Mouse (Mus musculus): ENCODE results near the gene 4933406M09Rik. TPM values are rescaled to one million over a fixed set of nuclear protein-coding genes. Genes with fewer than 3 reads are reported as not detected.

4933406M09Rik gene
- polyA plus RNA-seq (2014; fragmentation: Nextera tagmentation; extraction: Ambion mirVana), result not detected in 2 replicates

- no peak within 1 kb of the TSS for H3K4me2 ChIP-seq (replicated peaks; ENCODE audit: low read depth, low read length)
- no peak within 1 kb of the TSS for H3K9ac ChIP-seq (ENCODE audit: low read depth, low read length)
- ATAC-seq (ENCODE audit: low FRiP score, low TSS enrichment), result no peak
- 100% methylated on average over 1 of the region's 1 CpGs for WGBS
- no peaks in the 10 kb centered on the region for H3K4me1 ChIP-seq (ENCODE audit: control insufficient read depth, insufficient read depth, low read length)
- no peaks in the 10 kb centered on the region for H3K27me3 ChIP-seq (ENCODE audit: control insufficient read depth, insufficient read depth, low read length)
- H3K4me3 ChIP-seq (ENCODE audit: low read length), result no peak within 1 kb of the TSS
- H3K27ac ChIP-seq (ENCODE audit: low read depth, low read length), result no peak within 1 kb of the TSS
- no peaks in the 10 kb centered on the region for H3K36me3 ChIP-seq (ENCODE audit: control insufficient read depth, insufficient read depth, low read length)
- H3K9me3 ChIP-seq (ENCODE audit: control insufficient read depth, low read length), result no peaks in the 10 kb centered on the region
These were observed at the start of gene 4933406M09Rik for GRCm38 (mm10) chr1:134385666-134386065. TSS of gene 4933406M09Rik (plus strand) at chr1:134385940.

- 0 out of 2 replicates have a peak, but pooled peaks cover 3% of the 10 kb centered on the region for H3K4me1 ChIP-seq (ENCODE audit: control insufficient read depth, insufficient read depth, low read length)
- no peak overlapping the region for H3K9ac ChIP-seq (ENCODE audit: low read depth, low read length)
- 71% methylated on average over 11 of the region's 11 CpGs for WGBS
- H3K9me3 ChIP-seq (ENCODE audit: control insufficient read depth, low read length), result no peaks in the 10 kb centered on the region
- H3K4me2 ChIP-seq (replicated peaks; ENCODE audit: low read depth, low read length), result no peak overlapping the region
- no peak overlapping the region for H3K27ac ChIP-seq (ENCODE audit: low read depth, low read length)
- no peak for ATAC-seq (ENCODE audit: low FRiP score, low TSS enrichment)
- H3K36me3 ChIP-seq (ENCODE audit: control insufficient read depth, insufficient read depth, low read length), result no peaks in the 10 kb centered on the region
- H3K4me3 ChIP-seq (ENCODE audit: low read length), result no peak overlapping the region
- no peaks in the 10 kb centered on the region for H3K27me3 ChIP-seq (ENCODE audit: control insufficient read depth, insufficient read depth, low read length)
These were observed 48.6 kb upstream of the 4933406M09Rik start for GRCm38 (mm10) chr1:134336958-134337710.

GRCm38 (mm10) chr1:134339162-134339561 is 46.6 kb upstream of the 4933406M09Rik start:
- H3K36me3 ChIP-seq (ENCODE audit: control insufficient read depth, insufficient read depth, low read length), result no peaks in the 10 kb centered on the region
- H3K4me3 ChIP-seq (ENCODE audit: low read length), result no peak overlapping the region
- no peak overlapping the region for H3K27ac ChIP-seq (ENCODE audit: low read depth, low read length)
- ATAC-seq (ENCODE audit: low FRiP score, low TSS enrichment), result no peak
- no peak overlapping the region for H3K9ac ChIP-seq (ENCODE audit: low read depth, low read length)
- H3K27me3 ChIP-seq (ENCODE audit: control insufficient read depth, insufficient read depth, low read length), result no peaks in the 10 kb centered on the region
- H3K4me2 ChIP-seq (replicated peaks; ENCODE audit: low read depth, low read length), result no peak overlapping the region
- WGBS, result 90% methylated on average over 7 of the region's 7 CpGs
- no peaks in the 10 kb centered on the region for H3K4me1 ChIP-seq (ENCODE audit: control insufficient read depth, insufficient read depth, low read length)
- H3K9me3 ChIP-seq (ENCODE audit: control insufficient read depth, low read length), result no peaks in the 10 kb centered on the region

- no peaks in the 10 kb centered on the region for H3K4me1 ChIP-seq (ENCODE audit: control insufficient read depth, insufficient read depth, low read length)
- 95% methylated on average over 18 of the region's 18 CpGs for WGBS
- no peak overlapping the region for H3K4me2 ChIP-seq (replicated peaks; ENCODE audit: low read depth, low read length)
- H3K27ac ChIP-seq (ENCODE audit: low read depth, low read length), result no peak overlapping the region
- ATAC-seq (ENCODE audit: low FRiP score, low TSS enrichment), result no peak
- H3K36me3 ChIP-seq (ENCODE audit: control insufficient read depth, insufficient read depth, low read length), result no peaks in the 10 kb centered on the region
- H3K9me3 ChIP-seq (ENCODE audit: control insufficient read depth, low read length), result no peaks in the 10 kb centered on the region
- no peaks in the 10 kb centered on the region for H3K27me3 ChIP-seq (ENCODE audit: control insufficient read depth, insufficient read depth, low read length)
- no peak overlapping the region for H3K9ac ChIP-seq (ENCODE audit: low read depth, low read length)
- H3K4me3 ChIP-seq (ENCODE audit: low read length), result no peak overlapping the region
These were observed 45.8 kb upstream of the 4933406M09Rik start for GRCm38 (mm10) chr1:134339757-134340619.

- no peak overlapping the region for H3K4me2 ChIP-seq (replicated peaks; ENCODE audit: low read depth, low read length)
- ATAC-seq (ENCODE audit: low FRiP score, low TSS enrichment), result no peak
These were observed 44.0 kb upstream of the 4933406M09Rik start for GRCm38 (mm10) chr1:134341641-134342277.

GRCm38 (mm10) chr1:134342278-134342664 is 43.5 kb upstream of the 4933406M09Rik start:
- no peaks in the 10 kb centered on the region for H3K9me3 ChIP-seq (ENCODE audit: control insufficient read depth, low read length)
- no peak overlapping the region for H3K9ac ChIP-seq (ENCODE audit: low read depth, low read length)
- H3K27ac ChIP-seq (ENCODE audit: low read depth, low read length), result no peak overlapping the region
- H3K4me2 ChIP-seq (replicated peaks; ENCODE audit: low read depth, low read length), result no peak overlapping the region
- ATAC-seq (ENCODE audit: low FRiP score, low TSS enrichment), result no peak
- no peaks in the 10 kb centered on the region for H3K27me3 ChIP-seq (ENCODE audit: control insufficient read depth, insufficient read depth, low read length)
- WGBS, result 48% methylated on average over 2 of the region's 2 CpGs
- no peaks in the 10 kb centered on the region for H3K4me1 ChIP-seq (ENCODE audit: control insufficient read depth, insufficient read depth, low read length)
- no peak overlapping the region for H3K4me3 ChIP-seq (ENCODE audit: low read length)
- H3K36me3 ChIP-seq (ENCODE audit: control insufficient read depth, insufficient read depth, low read length), result peaks cover 14% of the 10 kb centered on the region

More at GRCm38 (mm10) chr1:134341641-134342277, 44.0 kb upstream of the 4933406M09Rik start:
- Histone ChIP-seq H3K4me1 (ENCODE audit: control insufficient read depth, insufficient read depth, low read length) (no peaks in the 10 kb centered on the region), H3K9ac (ENCODE audit: low read depth, low read length) (no peak overlapping the region), H3K4me3 (ENCODE audit: low read length) (no peak overlapping the region), H3K36me3 (ENCODE audit: control insufficient read depth, insufficient read depth, low read length) (peaks cover 10% of the 10 kb centered on the region), H3K27ac (ENCODE audit: low read depth, low read length) (no peak overlapping the region), H3K9me3 (ENCODE audit: control insufficient read depth, low read length) (no peaks in the 10 kb centered on the region), H3K27me3 (ENCODE audit: control insufficient read depth, insufficient read depth, low read length) (no peaks in the 10 kb centered on the region)
- 79% methylated on average over 5 of the region's 5 CpGs for WGBS

GRCm38 (mm10) chr1:134342781-134343310 is 42.9 kb upstream of the 4933406M09Rik start:
- no peaks in the 10 kb centered on the region for H3K4me1 ChIP-seq (ENCODE audit: control insufficient read depth, insufficient read depth, low read length)
- H3K9me3 ChIP-seq (ENCODE audit: control insufficient read depth, low read length), result no peaks in the 10 kb centered on the region
- no peak overlapping the region for H3K4me3 ChIP-seq (ENCODE audit: low read length)
- WGBS, result 80% methylated on average over 8 of the region's 8 CpGs
- no peak overlapping the region for H3K27ac ChIP-seq (ENCODE audit: low read depth, low read length)
- H3K27me3 ChIP-seq (ENCODE audit: control insufficient read depth, insufficient read depth, low read length), result no peaks in the 10 kb centered on the region
- H3K36me3 ChIP-seq (ENCODE audit: control insufficient read depth, insufficient read depth, low read length), result peaks cover 20% of the 10 kb centered on the region
- no peak for ATAC-seq (ENCODE audit: low FRiP score, low TSS enrichment)
- no peak overlapping the region for H3K9ac ChIP-seq (ENCODE audit: low read depth, low read length)
- H3K4me2 ChIP-seq (replicated peaks; ENCODE audit: low read depth, low read length), result no peak overlapping the region

- ATAC-seq (ENCODE audit: low FRiP score, low TSS enrichment), result no peak
- Histone ChIP-seq H3K36me3 (ENCODE audit: control insufficient read depth, insufficient read depth, low read length) (peaks cover 23% of the 10 kb centered on the region), H3K4me1 (ENCODE audit: control insufficient read depth, insufficient read depth, low read length) (no peaks in the 10 kb centered on the region), H3K4me3 (ENCODE audit: low read length) (peak overlapping the region; percentile 54), H3K27me3 (ENCODE audit: control insufficient read depth, insufficient read depth, low read length) (no peaks in the 10 kb centered on the region), H3K9ac (ENCODE audit: low read depth, low read length) (no peak overlapping the region), H3K27ac (ENCODE audit: low read depth, low read length) (no peak overlapping the region), H3K4me2 (replicated peaks; ENCODE audit: low read depth, low read length) (peak overlapping the region; percentile 94), H3K9me3 (ENCODE audit: control insufficient read depth, low read length) (no peaks in the 10 kb centered on the region)
- WGBS, result 2% methylated on average over 2 of the region's 2 CpGs
These were observed 42.2 kb upstream of the 4933406M09Rik start for GRCm38 (mm10) chr1:134343567-134343966.
